Mouse (Mus musculus) ES-E14 (cell line): ENCODE measurements around the gene Fetub.

Experiments
- CHD2 ChIP-seq: IDR thresholded peaks from 2 replicates; pipeline ENCODE4 v1.6.1; 2014; ENCODE audit warnings: mild to moderate bottlenecking, low read depth, low read length, inconsistent platforms
- HCFC1 ChIP-seq: IDR thresholded peaks from 2 replicates; pipeline ENCODE4 v1.6.1; 2012; ENCODE audit warnings: low read length, inconsistent platforms, borderline replicate concordance; ENCODE audit not compliant: insufficient read depth
- MAFK ChIP-seq: IDR thresholded peaks from 2 replicates; pipeline ENCODE4 v1.6.1; 2014; ENCODE audit warnings: mild to moderate bottlenecking, low read depth, low read length, inconsistent platforms; ENCODE audit not compliant: insufficient read depth
- ZC3H11A ChIP-seq: IDR thresholded peaks from 2 replicates; pipeline ENCODE4 v1.6.1; 2012; ENCODE audit warnings: low read depth, mild to moderate bottlenecking, inconsistent platforms, low read length, borderline replicate concordance
- ZNF384 ChIP-seq: IDR thresholded peaks from 2 replicates; pipeline ENCODE4 v1.6.1; 2012; ENCODE audit warnings: low read depth, low read length, inconsistent platforms

GRCm38 (mm10) chr16:22881487-22881886, 36.6 kb upstream of the Fetub start:
- TF ChIP-seq ZC3H11A (no peak), HCFC1 (no peak), MAFK (no peak), CHD2 (no peak), ZNF384 (no peak)
